Mouse (Mus musculus): ENCODE data around the gene Prnp. TPM values are rescaled to one million over a fixed set of nuclear protein-coding genes. Genes with fewer than 3 reads are reported as not detected.

The Prnp gene
- polyA plus RNA-seq, 1 experiment from 2014 or later: 205 TPM

DNA sequence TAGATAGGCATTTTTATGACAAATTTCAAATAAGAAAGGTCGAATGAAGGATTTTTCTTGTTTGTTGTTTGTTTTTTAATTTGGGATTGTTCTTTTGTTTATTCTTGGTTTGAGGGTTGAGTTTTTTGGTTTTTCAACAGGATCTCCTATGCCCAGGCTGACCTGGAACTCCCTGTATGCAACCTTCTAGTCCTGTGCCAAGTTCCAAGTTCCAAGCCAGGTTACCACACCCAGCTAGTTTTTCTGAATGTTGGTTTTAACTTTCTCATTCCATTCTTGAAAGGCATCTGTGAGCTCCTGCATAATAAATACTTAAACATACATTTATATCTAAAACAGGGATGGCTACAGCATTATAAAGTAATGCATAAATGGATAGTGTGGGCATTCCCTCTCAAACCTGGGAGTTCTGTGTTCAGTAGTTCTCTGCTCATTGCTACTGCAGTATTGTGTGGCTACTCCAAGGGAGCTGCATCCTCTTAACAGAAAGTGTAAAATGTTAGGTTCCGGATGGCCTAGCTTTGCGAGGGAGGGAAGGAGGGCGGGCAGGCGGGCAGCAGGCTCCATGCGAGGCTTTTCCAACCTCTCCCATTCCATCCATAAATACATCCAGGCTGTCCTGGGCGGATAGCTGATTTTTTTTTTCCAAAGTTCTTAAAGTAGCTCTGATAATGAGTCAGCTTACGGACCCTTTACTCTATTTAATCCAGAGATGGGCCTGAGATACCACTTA, 3.0 kb downstream of the Prnp start:
- Histone ChIP-seq H3K27me3 (replicated peaks; ENCODE audit: control insufficient read depth, insufficient read depth, low read length) (no peaks in the 10 kb centered on the region), H3K4me1 (replicated peaks; ENCODE audit: control insufficient read depth, insufficient read depth, low read length) (peaks cover 26% of the 10 kb centered on the region), H3K9me3 (ENCODE audit: control insufficient read depth, low read length) (no peaks in the 10 kb centered on the region), H3K9ac (replicated peaks; ENCODE audit: low read depth, low read length) (no peak overlapping the region), H3K36me3 (ENCODE audit: control insufficient read depth, insufficient read depth) (peaks cover 16% of the 10 kb centered on the region), H3K4me2 (ENCODE audit: low read length) (peak overlapping the region; percentile 52), H3K4me3 (replicated peaks; ENCODE audit: low read length) (peak overlapping the region; percentile 15), H3K27ac (ENCODE audit: low read length) (no peak overlapping the region)
- ATAC-seq: no peak
- WGBS: 85% methylated on average over 8 of the region's 8 CpGs

GRCm38 (mm10) chr2:131932275-131932902, 22.7 kb downstream of the Prnp start:
- Histone ChIP-seq H3K4me3 (replicated peaks; ENCODE audit: low read length) (no peak overlapping the region), H3K9ac (replicated peaks; ENCODE audit: low read depth, low read length) (no peak overlapping the region), H3K36me3 (ENCODE audit: control insufficient read depth, insufficient read depth) (peaks cover 10% of the 10 kb centered on the region), H3K9me3 (ENCODE audit: control insufficient read depth, low read length) (no peaks in the 10 kb centered on the region), H3K4me2 (ENCODE audit: low read length) (no peak overlapping the region), H3K27me3 (replicated peaks; ENCODE audit: control insufficient read depth, insufficient read depth, low read length) (no peaks in the 10 kb centered on the region), H3K27ac (ENCODE audit: low read length) (no peak overlapping the region), H3K4me1 (replicated peaks; ENCODE audit: control insufficient read depth, insufficient read depth, low read length) (peaks cover 13% of the 10 kb centered on the region)
- ATAC-seq: no peak
- 74% methylated on average over 7 of the region's 7 CpGs for WGBS

- 21% methylated on average over 6 of the region's 6 CpGs for WGBS
- H3K9ac ChIP-seq (replicated peaks; ENCODE audit: low read depth, low read length): no peak overlapping the region
Observed at GRCm38 (mm10) chr2:131933013-131933412, 23.3 kb downstream of the Prnp start.

GRCm38 (mm10) chr2:131933598-131933997, 23.9 kb downstream of the Prnp start:
- H3K9ac ChIP-seq (replicated peaks; ENCODE audit: low read depth, low read length): no peak overlapping the region
- peak overlapping the region; percentile 23; the same call in 1 of the 2 replicates for H3K27ac ChIP-seq (ENCODE audit: low read length)
- H3K4me2 ChIP-seq (ENCODE audit: low read length): no peak overlapping the region
- H3K4me3 ChIP-seq (replicated peaks; ENCODE audit: low read length): no peak overlapping the region
- H3K27me3 ChIP-seq (replicated peaks; ENCODE audit: control insufficient read depth, insufficient read depth, low read length): no peaks in the 10 kb centered on the region
- 27% methylated on average over 3 of the region's 3 CpGs for WGBS
- no peaks in the 10 kb centered on the region for H3K9me3 ChIP-seq (ENCODE audit: control insufficient read depth, low read length)
- peaks cover 13% of the 10 kb centered on the region for H3K4me1 ChIP-seq (replicated peaks; ENCODE audit: control insufficient read depth, insufficient read depth, low read length)
- ATAC-seq: peak; percentile 58; the same call in 1 of the 2 replicates
- peaks cover 14% of the 10 kb centered on the region for H3K36me3 ChIP-seq (ENCODE audit: control insufficient read depth, insufficient read depth)

More at GRCm38 (mm10) chr2:131933013-131933412, 23.3 kb downstream of the Prnp start:
- H3K27me3 ChIP-seq (replicated peaks; ENCODE audit: control insufficient read depth, insufficient read depth, low read length): no peaks in the 10 kb centered on the region
- peaks cover 13% of the 10 kb centered on the region for H3K36me3 ChIP-seq (ENCODE audit: control insufficient read depth, insufficient read depth)
- no peak overlapping the region for H3K4me2 ChIP-seq (ENCODE audit: low read length)
- no peaks in the 10 kb centered on the region for H3K9me3 ChIP-seq (ENCODE audit: control insufficient read depth, low read length)
- peak overlapping the region; percentile 23; the same call in 1 of the 2 replicates for H3K27ac ChIP-seq (ENCODE audit: low read length)
- peaks cover 13% of the 10 kb centered on the region for H3K4me1 ChIP-seq (replicated peaks; ENCODE audit: control insufficient read depth, insufficient read depth, low read length)
- no peak overlapping the region for H3K4me3 ChIP-seq (replicated peaks; ENCODE audit: low read length)
- ATAC-seq: peak; percentile 57

DNA sequence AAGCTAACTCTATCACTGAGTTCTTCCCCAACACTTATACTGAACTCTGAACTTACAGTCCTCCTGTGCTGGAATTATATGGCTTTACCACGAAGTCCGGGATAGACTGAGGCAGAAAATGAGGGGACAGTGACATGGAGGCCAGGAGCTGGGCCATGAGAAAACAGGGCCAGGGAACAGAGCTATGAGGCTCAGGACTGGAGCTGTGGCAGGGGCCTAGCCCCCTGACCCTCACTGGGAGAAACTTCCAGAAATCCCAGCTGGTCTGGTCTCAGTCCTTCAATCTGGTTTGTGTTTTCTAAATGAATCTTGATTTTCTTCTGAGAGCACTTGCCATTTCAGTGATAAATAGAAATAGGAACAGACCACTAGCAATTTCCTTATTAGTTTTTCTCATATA, 24.5 kb downstream of the Prnp start:
- WGBS: 89% methylated on average over 2 of the region's 2 CpGs
- Histone ChIP-seq H3K27ac (ENCODE audit: low read length) (no peak overlapping the region), H3K4me1 (replicated peaks; ENCODE audit: control insufficient read depth, insufficient read depth, low read length) (peaks cover 13% of the 10 kb centered on the region), H3K4me2 (ENCODE audit: low read length) (no peak overlapping the region), H3K4me3 (replicated peaks; ENCODE audit: low read length) (no peak overlapping the region), H3K27me3 (replicated peaks; ENCODE audit: control insufficient read depth, insufficient read depth, low read length) (no peaks in the 10 kb centered on the region), H3K9ac (replicated peaks; ENCODE audit: low read depth, low read length) (no peak overlapping the region), H3K36me3 (ENCODE audit: control insufficient read depth, insufficient read depth) (peaks cover 14% of the 10 kb centered on the region), H3K9me3 (ENCODE audit: control insufficient read depth, low read length) (no peaks in the 10 kb centered on the region)
- no peak for ATAC-seq

DNA sequence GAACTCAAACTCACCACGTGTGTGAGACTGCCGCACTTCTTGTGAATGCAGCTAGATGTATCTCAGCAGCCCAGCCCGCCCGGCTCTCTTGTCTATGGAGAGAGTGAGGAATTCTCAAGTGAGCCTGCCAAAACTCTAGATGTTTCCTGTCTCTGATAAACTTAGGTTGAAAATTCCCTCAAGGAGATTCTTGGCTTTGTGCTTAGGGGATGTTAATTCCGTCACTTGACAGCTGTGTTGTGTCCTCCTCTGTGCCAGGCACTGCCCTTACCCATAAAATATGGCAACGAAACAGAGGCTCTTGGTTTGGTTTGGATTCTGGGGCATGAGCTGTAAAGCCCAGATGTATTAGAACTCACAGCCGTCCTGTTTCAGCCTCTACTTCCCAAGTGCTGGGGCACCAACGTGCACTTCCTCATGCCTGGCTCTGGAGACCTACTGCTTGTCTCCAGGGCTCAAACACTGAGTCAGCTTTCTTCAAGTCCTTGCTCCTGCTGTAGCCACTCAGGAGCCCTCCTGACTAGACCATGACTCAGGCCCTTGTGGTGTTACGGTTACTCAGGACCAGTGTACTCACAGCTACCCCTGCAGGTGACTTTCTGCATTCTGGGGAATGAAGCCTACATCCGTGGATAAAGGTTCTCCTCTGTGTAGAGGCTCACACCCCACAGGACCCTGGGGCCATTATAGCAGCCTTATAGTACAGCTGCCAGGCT, 25.8 kb downstream of the Prnp start:
- Histone ChIP-seq H3K27ac (ENCODE audit: low read length) (no peak overlapping the region), H3K9me3 (ENCODE audit: control insufficient read depth, low read length) (no peaks in the 10 kb centered on the region), H3K4me2 (ENCODE audit: low read length) (no peak overlapping the region), H3K36me3 (ENCODE audit: control insufficient read depth, insufficient read depth) (peaks cover 14% of the 10 kb centered on the region), H3K27me3 (replicated peaks; ENCODE audit: control insufficient read depth, insufficient read depth, low read length) (no peaks in the 10 kb centered on the region), H3K4me3 (replicated peaks; ENCODE audit: low read length) (no peak overlapping the region), H3K9ac (replicated peaks; ENCODE audit: low read depth, low read length) (no peak overlapping the region), H3K4me1 (replicated peaks; ENCODE audit: control insufficient read depth, insufficient read depth, low read length) (peaks cover 13% of the 10 kb centered on the region)
- WGBS: 89% methylated on average over 10 of the region's 10 CpGs
- ATAC-seq: no peak

GRCm38 (mm10) chr2:131936410-131936809, 26.7 kb downstream of the Prnp start:
- WGBS: 97% methylated on average over 10 of the region's 10 CpGs

DNA sequence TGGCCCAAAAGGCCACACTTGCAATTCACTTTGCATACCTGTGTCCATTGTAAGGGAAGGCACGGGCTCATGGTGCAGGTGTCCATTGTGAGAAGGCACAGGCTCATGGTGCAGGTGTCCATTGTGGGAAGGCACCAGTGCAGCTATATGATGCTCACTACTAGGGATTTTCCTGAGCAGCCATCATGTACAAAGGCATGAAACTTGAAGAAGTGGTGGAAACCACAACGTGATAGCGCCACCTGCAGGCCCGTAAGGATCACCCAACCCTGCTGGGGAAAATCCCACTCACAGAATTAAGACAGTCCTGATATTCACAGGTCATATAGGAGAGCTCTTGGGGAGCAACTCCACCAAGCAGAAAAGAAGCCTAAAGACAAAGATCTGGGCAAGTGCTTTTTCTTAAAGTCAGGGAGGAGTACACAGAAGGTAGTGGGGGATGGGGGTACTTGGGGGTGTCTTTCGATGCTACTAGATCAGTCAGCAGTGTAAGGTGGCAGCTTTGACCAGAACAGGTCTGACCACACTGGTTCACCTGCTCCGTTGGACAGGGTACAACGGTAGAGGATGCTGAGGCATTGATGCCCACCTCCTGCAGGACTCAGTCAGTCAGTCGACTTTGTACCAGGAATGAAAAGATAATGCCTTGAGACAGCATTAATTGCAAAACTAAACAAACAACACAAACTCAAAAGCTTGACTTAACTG, 29.8 kb downstream of the Prnp start:
- Histone ChIP-seq H3K4me2 (ENCODE audit: low read length) (no peak overlapping the region), H3K4me3 (replicated peaks; ENCODE audit: low read length) (no peak overlapping the region), H3K36me3 (ENCODE audit: control insufficient read depth, insufficient read depth) (peaks cover 14% of the 10 kb centered on the region), H3K9ac (replicated peaks; ENCODE audit: low read depth, low read length) (no peak overlapping the region), H3K27me3 (replicated peaks; ENCODE audit: control insufficient read depth, insufficient read depth, low read length) (no peaks in the 10 kb centered on the region), H3K4me1 (replicated peaks; ENCODE audit: control insufficient read depth, insufficient read depth, low read length) (no peaks in the 10 kb centered on the region), H3K9me3 (ENCODE audit: control insufficient read depth, low read length) (no peaks in the 10 kb centered on the region), H3K27ac (ENCODE audit: low read length) (no peak overlapping the region)
- ATAC-seq: peak; percentile 73
- 41% methylated on average over 8 of the region's 8 CpGs for WGBS

More at GRCm38 (mm10) chr2:131936410-131936809, 26.7 kb downstream of the Prnp start:
- ATAC-seq: no peak
- no peaks in the 10 kb centered on the region for H3K9me3 ChIP-seq (ENCODE audit: control insufficient read depth, low read length)
- no peak overlapping the region for H3K9ac ChIP-seq (replicated peaks; ENCODE audit: low read depth, low read length)
- no peaks in the 10 kb centered on the region for H3K27me3 ChIP-seq (replicated peaks; ENCODE audit: control insufficient read depth, insufficient read depth, low read length)
- H3K27ac ChIP-seq (ENCODE audit: low read length): no peak overlapping the region
- H3K4me1 ChIP-seq (replicated peaks; ENCODE audit: control insufficient read depth, insufficient read depth, low read length): peaks cover 13% of the 10 kb centered on the region
- H3K36me3 ChIP-seq (ENCODE audit: control insufficient read depth, insufficient read depth): peaks cover 14% of the 10 kb centered on the region
- H3K4me3 ChIP-seq (replicated peaks; ENCODE audit: low read length): no peak overlapping the region
- no peak overlapping the region for H3K4me2 ChIP-seq (ENCODE audit: low read length)

DNA sequence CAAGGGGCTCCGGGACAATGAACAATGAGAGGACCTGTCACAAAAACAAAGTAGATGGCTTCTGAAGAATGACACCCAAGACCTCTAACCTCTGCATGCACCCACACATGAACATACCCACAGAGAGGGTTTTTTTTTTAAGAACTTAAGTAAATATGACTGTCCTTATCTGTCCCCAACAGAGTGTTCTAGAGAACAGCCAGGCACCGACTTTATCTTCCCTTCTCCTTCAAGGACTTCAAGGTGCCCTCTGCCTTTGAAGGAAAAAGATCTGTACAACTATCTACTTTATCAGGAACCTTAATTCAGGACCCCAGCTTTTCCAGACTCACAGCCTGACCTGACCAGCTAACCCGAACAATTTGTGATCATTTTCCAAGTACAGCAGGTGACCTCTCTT, 30.8 kb downstream of the Prnp start:
- Histone ChIP-seq H3K9me3 (ENCODE audit: control insufficient read depth, low read length) (no peaks in the 10 kb centered on the region), H3K27ac (ENCODE audit: low read length) (no peak overlapping the region), H3K4me1 (replicated peaks; ENCODE audit: control insufficient read depth, insufficient read depth, low read length) (no peaks in the 10 kb centered on the region), H3K4me3 (replicated peaks; ENCODE audit: low read length) (no peak overlapping the region), H3K36me3 (ENCODE audit: control insufficient read depth, insufficient read depth) (peaks cover 14% of the 10 kb centered on the region), H3K27me3 (replicated peaks; ENCODE audit: control insufficient read depth, insufficient read depth, low read length) (no peaks in the 10 kb centered on the region), H3K9ac (replicated peaks; ENCODE audit: low read depth, low read length) (no peak overlapping the region), H3K4me2 (ENCODE audit: low read length) (no peak overlapping the region)
- WGBS: 84% methylated on average over 3 of the region's 3 CpGs
- no peak for ATAC-seq
